Mouse (Mus musculus): Measurements from ENCODE around the gene Snph. TPM values are rescaled to one million over a fixed set of nuclear protein-coding genes. Genes with fewer than 3 reads are reported as not detected.

Snph gene
- total RNA-seq, 2 experiments from 2014 or later: 205 to 206 TPM

DNA sequence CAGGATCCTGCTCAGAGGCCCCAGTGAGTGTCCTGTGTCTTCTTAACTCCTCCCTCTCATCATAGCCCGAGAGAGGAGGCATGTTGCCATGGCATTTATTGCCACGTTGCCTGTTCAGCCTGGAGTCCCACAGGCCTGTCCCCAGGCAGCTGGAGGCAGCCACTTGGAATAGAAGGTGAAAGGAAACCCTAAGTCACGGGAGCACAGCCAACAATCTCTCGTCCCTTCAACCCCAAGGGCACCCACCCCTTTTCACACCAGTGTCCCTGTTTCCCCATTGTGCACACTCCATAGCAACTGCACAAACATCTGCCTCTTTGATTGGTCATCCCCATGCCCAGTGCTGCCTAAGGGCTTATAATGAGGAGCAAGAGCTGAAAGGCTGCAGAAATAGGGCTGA lies 28.8 kb downstream of the Snph start:
- peak; percentile 55 to 65 for DNase-seq (ENCODE audit: low spot score in 2 of 2)

DNA sequence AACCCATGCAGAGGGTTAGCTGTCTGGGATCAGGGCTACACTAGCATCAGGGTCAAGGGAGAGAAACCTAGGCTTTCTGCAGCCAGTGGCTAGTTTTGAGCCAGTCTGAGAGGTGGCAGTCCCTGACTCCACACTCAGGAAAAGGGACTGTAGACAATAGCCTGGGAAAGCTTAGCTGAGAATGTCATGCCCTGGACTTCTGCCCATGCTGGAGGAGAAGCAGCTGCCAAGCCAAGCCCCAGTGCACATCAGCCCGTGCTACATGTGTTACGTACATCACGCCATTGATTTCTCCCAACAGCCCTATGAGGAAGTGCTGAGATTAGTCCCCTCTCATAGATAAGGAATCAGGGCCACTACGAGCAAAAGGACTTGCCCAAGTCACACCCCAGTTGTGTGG lies 30.3 kb downstream of the Snph start:
- no peak for DNase-seq (ENCODE audit: low spot score in 2 of 2)

DNA sequence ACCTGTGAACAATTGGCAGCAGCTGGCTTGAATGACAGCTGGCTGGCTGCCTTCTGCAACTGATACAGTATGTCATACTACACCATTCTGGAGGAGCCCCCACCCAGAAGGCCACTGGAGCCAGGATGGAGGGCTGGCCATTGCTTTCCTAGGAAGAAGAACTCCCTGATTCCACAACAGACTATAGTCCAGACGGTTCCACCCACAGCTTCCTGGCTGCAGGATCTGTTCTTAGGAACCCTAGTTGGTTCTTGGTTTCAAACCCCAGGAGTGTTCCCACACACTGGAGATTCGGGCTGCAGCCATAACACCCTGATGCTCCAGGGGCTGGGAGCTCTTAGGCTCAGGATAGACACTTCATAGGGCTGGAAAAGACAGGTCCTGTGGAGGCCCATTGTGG lies 34.3 kb downstream of the Snph start:
- DNase-seq (ENCODE audit: low spot score in 2 of 2): no peak

DNA sequence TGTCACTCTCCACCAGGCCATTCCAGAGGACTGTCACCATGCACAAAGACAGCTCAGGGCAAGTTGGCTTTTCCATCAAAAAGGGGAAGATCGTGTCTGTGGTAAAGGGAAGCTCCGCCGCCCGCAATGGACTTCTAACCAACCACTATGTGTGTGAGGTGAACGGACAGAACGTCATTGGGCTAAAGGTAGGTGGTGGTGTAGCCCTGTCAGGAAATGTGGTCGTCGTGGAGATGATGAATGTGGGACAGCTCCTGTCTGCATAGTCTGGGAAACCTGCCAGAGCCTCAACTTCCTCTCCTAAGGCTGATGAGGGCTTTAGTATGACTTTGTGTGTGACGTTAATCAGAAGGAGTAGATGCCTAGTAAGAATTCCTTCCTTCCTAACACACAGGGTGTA lies 45.1 kb downstream of the Snph start:
- DNase-seq (ENCODE audit: low spot score in 2 of 2): no peak

DNA sequence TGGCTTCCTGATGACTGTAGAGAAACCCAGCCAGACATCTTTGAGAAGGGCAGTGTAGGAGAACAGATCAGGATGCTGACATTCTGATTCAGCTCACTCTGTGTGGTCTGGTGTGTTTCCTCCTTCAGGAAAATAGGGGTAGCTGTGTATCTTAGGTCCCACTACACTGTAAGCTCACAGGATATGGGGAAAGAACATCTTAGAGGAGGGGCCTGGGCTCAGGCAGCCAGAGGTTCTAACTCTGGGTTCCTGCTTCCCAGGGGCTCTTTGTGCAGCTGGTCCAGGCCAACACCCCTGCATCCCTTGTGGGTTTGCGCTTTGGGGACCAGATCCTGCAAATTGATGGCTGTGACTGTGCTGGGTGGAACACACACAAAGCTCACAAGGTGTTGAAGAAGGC lies 45.6 kb downstream of the Snph start:
- no peak for DNase-seq (ENCODE audit: low spot score in 2 of 2)

DNA sequence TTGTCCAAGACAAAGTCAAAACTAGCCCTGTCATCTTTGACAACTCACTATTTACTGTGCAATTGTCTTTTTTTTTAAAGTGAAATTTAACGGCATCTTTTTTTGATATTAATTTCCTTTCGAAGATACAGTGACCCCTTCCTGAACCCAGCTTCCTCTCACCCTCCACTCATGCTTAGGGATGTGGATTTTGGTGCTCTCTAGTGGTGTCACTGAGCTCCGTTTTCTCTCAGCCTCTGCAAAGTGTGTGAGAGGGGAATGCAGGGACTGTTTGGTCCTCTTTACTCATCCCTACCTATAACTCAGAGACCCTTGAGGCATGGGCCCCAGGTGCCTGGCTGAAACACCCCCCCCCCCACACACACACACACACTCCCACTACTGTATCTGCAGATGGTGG lies 46.5 kb downstream of the Snph start:
- DNase-seq (ENCODE audit: low spot score in 2 of 2): no peak

DNA sequence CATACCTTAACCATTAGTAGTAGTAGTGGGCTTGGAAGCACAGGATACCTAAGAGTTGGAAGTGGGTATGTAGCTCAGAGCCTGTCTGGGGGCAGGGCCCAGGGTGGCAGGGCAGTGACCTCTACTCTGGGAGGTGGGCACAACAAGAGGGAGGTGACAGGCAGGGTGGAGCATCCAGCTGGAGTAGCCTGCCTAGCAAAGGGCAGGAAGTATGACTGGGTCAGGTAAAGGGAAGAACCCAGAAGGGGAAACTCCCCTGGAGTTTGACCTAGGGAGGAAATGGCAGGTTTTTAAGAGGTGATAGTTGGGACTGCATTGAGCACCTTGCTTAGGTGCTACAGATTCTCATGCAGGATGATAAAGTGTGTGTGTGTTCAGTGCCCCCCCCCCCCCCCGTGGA lies 51.4 kb downstream of the Snph start:
- DNase-seq (ENCODE audit: low spot score in 2 of 2): no peak

DNA sequence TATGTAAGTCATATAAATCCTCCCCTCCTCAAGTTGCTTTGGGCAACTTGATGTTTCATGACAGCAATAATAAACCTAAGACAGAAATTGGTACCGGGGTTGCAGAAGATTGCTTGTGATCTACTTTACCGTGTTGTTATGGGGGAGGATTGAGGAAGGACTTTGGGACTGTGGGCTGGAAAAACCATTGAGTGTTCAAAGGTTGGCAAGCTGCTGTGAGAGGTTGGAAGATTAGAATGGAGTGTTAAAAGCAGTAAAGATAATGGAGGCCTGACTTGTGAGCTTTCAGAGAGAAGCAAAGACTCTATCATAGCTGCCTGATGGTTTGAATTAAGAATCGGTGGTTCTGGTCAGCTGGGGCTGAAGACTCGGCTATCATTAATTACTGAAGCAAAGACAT lies 53.2 kb downstream of the Snph start:
- no peak for DNase-seq (ENCODE audit: low spot score in 2 of 2)

DNA sequence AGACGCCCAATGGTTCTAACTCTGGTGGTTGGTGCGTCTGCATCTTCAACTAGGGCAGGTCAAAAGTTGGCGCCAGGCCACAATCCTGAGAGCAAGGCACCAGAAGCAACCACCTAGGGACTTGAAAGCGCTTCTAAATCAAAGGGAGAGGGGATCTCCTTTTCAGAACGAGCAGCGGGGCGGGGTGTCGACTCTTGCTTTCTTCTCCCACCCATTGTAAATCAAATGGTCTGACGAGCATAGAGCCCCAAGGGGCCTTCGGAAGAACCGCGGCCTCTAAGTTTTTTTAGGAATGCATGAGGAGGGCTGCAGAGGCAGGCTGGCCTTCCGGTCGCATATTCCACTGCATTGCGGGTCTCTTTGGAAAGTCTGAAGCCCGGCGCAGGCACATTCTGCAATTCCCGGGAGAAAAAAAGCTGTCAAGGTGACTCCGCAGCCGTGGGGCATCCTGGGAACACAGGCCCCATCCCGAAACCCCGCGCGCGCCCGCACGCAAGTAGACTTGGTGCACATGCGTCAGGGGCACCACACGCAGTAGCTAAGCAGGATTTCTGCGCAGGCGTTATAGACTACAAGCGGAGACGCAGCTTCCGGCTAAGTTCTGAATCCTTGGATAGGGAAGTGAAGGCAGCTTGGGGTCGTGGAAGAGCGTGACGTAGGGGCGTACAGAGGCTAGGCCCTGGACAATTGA lies 56.5 kb downstream of the Snph start:
- DNase-seq (ENCODE audit: low spot score in 2 of 2): peak; percentile 82 to 92

DNA sequence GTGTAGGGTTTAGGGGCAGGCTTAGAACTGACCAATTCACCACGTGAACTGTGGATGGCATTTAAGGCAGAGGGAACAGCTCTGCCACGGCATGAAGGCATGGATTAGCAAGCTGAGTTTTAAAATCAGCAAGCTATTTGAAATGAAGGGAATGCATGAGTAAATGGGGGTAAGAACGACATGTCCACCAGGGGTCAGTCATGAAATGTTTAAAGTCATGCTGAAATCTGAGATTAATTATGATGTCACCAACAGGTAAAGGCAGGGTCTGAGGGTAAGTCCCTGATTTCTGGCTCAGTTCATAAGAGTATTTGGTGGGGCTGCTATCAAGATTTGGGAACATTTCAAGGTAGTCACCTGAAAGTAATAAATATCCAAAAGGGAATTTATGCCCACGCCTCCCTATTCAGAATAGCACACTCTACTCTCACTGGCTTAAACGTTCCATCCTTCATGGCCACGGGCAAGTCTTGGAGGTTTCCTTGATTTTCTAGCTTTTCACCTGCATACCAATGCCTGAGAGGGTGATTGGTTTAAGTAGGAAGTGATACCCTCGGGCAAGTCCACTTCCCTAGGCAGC lies 57.2 kb downstream of the Snph start:
- DNase-seq (ENCODE audit: low spot score in 2 of 2): peak; percentile 41 to 63

DNA sequence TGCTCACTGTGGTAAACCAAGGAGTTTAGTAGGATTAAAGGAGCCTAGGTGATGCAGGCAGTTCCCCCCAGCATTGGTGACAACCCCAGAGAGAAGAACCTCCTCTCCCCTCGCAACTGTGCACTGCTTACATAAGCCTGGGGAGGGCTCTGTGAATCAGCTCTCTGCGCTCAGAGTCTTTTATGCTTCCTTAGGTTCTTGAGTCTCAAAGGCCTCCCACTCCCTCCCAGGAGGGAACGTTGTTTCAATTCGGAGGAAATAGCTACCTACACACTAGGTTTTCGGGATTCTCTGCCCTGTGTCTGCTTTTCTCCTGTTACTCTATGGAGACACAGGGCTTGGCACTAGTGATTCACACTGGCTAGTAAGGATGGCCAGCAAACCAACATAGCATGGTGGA lies 57.8 kb downstream of the Snph start:
- DNase-seq (ENCODE audit: low spot score in 2 of 2): no peak

DNA sequence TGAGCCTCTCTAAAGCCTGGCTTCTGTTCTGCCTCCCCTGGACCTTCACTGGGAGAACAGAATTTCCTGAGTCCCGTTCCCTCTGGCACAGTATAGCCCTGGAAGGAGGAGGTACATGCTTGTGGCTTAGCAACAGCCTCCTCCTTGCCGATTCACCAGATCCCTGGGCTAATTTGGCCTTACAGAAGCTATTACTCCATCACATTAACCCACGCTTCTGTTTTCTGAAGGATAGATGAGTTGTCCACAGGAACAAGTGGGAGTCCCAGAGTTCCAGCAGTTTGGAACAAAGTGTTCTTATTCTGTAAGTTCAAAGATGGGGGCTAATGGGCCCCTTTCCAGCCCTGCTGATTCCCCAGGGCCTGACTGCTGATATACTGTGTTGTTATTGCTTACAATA lies 58.7 kb downstream of the Snph start:
- no peak for DNase-seq (ENCODE audit: low spot score in 2 of 2)

DNA sequence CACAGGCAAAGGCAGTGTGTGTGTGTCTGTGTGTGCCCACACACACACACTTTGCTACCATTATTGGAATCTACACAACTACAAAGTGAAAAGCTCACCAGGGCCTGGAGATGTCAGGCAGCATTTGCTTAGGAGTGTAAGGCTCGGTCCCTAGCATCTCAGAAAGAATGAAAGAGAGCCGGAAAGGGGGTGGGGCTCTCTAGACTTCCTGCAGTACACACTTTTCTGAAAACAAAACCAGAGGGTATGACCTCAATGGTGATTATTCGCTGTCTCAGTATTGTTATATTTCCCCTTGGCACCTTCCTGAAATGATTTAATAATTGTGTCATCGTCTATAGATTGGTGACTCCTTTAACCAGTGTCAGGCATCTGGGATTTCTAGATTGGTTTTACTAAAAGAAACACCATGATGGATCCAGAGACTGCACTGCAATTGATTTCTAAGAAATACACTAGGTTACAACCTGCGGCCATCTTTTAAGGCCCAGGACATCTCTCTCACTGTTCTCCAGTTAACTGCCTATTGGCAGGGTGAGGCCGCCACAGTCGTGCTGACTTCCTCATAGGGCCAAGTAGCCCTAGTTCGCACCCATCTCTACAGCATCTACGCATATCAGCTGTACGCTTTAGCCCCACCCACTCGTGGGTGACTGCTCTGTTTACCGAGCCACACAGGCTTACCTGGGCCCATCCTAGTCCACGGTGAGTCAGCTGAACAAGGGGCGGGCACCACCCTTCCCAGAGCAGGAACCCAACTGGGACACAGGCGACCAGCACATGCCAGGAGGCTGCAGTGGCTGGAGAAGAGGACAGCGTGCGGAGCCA lies 60.3 kb downstream of the Snph start, which contains the start of gene Sdcbp2:
Gene Sdcbp2, plus strand, starts transcription at position 750 of the 828 bp plus-strand sequence.
- no peak for DNase-seq (ENCODE audit: low spot score in 2 of 2)

DNA sequence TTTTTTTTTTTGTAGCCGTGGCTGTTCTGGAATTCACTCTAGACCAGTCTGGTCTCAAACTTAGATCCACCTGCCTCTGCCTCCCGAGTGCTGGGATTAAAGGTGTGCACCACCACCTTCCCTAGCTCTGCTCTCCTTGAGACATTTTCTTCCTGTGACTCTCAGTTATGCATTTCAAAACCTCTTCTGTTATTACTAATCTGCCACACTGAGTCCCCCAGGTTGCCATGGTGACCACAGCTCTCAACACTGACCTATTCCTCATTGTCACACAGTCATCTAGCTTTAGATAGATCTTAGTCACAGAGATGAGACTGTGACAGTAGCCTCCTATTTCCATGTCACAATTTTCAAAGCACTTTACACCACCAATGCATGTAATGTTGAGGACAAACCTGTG lies 62.9 kb downstream of the Snph start:
- DNase-seq (ENCODE audit: low spot score in 2 of 2): no peak

DNA sequence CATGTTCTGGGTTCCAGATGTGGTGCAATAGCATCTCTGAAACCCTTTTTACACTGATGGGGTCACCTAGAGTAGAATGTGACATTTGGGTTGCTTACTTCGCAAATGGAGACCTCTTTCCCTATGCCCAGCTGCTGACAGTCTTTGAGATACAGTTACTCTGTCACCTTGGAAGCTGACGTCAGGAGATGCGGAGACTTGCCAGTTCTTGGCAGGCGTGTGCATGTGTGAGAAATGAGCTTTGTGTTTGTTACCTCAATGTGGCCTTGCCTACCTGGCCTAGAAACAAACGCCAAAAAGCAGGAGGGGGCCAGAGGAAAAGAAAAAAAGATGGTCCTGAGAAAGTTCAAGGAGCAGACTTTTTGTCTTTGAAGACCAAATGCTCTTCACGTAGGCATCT lies 65.5 kb downstream of the Snph start:
- DNase-seq (ENCODE audit: low spot score in 2 of 2): no peak

DNA sequence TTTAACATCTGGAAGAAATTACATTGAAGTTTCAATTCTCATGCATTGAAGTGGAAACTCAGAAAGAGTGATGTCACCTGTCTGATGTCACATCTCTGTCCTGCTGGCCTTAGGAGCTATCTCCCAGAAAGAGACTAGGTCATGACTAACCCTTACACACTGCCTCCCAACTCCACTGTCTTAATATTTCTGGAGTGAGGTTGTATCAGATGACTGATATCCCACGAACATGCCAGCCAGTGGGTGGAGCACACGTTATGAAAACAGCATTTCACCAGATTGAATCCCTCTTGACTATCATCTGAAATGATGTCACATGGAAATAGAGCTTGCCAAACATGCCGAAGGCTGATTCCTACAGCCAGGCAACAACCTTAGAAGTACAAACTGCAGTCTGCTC lies 67.4 kb downstream of the Snph start:
- no peak for DNase-seq (ENCODE audit: low spot score in 2 of 2)

DNA sequence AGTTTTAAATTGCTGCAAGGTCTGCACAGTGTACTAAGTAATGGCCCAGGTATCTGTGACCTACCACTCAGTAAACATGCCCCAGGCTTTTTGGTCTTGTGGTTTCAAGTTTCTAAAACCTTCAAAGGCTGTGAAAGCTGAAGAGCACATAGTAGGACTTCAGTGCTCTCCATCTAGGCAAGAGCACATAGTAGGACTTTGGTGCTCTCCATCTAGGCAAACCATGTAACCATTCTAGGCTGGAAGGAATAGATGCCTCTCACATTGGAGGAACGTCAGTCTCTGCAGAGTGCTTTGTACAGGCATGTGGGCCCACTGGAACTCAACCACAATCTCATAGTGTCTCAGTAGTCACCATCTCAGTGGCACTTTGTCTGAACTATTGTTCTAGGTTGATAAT lies 68.4 kb downstream of the Snph start:
- no peak for DNase-seq (ENCODE audit: low spot score in 2 of 2)

DNA sequence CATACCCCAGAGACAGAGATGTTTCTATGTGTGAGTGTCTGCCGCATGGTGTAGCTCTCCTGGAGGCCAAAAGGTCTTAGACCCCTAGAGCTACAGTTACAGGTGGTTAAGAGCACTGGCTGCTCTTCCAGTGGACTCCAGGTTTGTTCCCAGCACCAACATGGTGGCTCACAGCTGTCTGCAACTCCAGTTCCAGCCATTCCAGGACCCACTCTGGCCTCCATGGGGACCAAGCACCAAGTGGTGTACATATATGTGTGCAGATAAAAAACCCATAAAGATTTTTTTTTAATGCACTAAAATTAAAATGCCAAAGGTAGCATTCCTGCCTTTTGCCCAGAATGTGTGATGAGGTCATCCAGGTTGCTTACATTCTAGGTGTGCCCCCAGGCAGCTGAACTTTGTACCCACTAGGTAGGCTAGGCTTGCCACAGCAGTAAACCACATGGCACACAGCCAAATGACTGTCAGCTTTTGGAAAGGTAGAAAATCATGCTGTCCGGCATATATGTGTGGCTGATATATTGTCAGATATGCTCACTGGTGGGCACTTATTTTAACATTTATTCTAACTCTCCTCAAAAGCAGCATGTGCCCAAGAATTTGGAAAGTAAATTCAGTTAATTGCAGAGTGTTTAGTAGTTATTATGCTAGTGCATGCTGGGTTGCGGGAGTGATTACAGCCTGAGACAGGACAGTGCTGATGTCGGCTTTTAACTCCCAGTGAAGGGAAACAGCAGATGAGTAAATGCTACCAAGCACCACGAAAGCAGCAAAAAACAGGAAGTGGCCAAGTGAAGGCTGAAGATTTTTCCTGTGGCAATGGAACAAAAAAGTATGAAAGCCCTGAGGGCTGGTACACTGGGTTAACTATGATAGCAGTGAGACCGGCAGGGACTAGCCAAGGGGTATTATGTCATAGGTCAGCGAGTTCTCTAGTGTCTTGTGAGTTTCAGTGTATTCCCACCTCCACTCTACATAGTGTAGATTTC lies 69.2 kb downstream of the Snph start:
- DNase-seq (ENCODE audit: low spot score in 2 of 2): no peak

DNA sequence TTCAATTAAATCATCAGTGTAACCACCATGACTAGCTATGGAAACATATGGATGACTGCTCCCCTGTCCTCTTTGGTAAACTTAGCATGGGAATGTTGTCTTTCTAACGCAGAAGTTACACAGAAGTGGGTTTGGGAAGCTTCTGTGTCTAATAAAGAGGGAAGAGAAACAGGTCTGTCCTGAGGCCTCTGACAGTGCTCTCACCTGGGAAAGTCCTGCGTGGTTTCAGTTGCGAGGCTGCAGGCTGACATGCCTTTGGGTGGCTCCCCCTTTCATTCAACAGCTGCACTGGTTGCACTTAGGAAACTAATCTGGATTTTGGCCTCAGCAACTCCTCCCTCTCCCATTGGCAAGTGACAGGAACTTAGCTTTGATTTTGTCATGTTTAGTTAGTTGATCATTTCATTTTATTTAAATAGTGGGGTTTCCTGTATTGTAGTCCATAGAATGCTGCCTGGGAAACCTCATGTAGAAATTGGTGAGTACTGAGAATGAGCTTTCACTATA lies 82.7 kb downstream of the Snph start:
- DNase-seq (ENCODE audit: low spot score in 2 of 2): no peak

DNA sequence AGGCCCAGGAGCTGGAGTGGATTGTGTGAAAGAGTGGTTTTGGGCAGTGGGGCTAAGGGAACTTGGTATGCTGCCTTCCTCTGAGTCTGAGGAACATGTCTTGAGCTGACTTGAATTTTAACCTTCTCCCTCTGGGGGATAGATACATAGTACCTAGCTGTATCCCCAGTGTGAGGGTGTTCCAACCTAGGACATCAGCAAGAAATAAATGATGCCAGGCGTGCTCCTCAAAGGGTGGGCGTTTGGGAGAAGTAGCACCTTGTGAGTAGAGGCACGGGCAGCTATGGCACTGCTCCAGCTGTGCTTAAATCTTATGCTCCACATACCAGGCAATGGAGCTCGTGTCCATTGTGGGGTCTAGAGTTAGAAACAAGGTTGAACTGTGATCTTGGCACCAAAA lies 85.8 kb downstream of the Snph start:
- DNase-seq (ENCODE audit: low spot score in 2 of 2): no peak

DNA sequence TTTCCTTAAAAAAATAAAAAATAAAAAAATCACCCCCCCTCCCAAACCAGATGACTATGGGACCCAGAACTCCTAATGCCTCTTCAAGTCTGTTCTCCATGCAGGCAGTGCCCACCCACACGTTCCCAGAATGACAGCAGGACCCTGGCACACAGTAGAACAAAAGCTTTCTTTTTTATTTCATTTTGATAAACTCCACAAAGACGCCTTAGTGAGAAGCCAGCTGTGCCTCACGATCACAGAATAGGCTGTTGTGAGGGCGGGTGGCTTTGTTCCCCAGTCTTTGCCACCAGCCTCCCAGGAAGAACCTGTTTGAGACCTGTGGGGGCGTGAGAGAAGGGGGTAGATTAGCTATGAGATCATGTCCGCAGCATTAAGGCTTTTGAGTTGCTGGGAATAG lies 87.7 kb downstream of the Snph start:
- DNase-seq (ENCODE audit: low spot score in 2 of 2): no peak
